Mouse (Mus musculus): ENCODE results near the gene Tcte2. TPM values are rescaled to one million over a fixed set of nuclear protein-coding genes. Genes with fewer than 3 reads are reported as not detected.

Gene Tcte2
- total and polyA plus RNA-seq, 3 experiments = 0.17 TPM; not detected in 2

DNA sequence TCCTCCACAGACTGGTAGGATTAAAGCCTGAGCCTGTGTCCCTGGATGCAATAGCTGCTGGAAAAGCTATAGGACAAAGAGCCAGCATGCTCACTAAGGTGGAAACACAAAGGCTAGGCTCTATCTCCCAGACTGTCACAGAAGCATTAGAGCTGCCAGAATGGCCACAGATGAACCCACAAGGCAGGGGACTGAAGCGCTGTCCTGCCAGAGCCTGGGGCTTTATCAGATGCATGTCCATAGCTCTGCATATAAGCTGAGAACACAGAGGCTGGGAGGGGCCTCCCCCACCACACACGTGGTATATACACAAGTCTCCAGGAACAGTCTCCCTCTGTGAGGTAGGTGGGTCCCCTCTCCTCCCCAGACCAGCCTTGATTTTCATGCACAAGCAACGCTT is 94.6 kb downstream of the Tcte2 start:
- Histone ChIP-seq H3K27me3 (replicated peaks) (no peaks in the 10 kb centered on the region), H3K36me3 (replicated peaks in 1 of 2; ENCODE audit: control insufficient read depth in 1 of 2, insufficient read depth in 1 of 2, low read length in 1 of 2) (no peaks in the 10 kb centered on the region), H3K4me1 (ENCODE audit: control insufficient read depth in 1 of 2, insufficient read depth in 2 of 2) (peaks cover 9 to 40% of the 10 kb centered on the region in 2 experiments; a peak in 3 of 4 replicates), H3K9ac (ENCODE audit: insufficient read depth, low read depth) (no peak overlapping the region), H3K27ac (ENCODE audit: insufficient read depth, low read depth) (no peak overlapping the region), H3K4me2 (ENCODE audit: insufficient read depth, low read depth, poor library complexity, severe bottlenecking) (no peak overlapping the region), H3K4me3 (replicated peaks in 1 of 3; ENCODE audit: low read depth in 2 of 3, low read length in 2 of 3, poor library complexity in 1 of 3) (no peak overlapping the region), H3K9me3 (replicated peaks; ENCODE audit: low read length) (no peaks in the 10 kb centered on the region), H3K79me2 (replicated peaks; ENCODE audit: control insufficient read depth, extremely low read depth, insufficient read depth, poor library complexity, severe bottlenecking) (no peaks in the 10 kb centered on the region)
- TF ChIP-seq SMC3 (IDR thresholded peaks at IDR 0.05; ENCODE audit: low read depth, low read length) (no peak), CHD1 (IDR thresholded peaks at IDR 0.05; ENCODE audit: low read depth, low read length) (no peak), JUN (IDR thresholded peaks at IDR 0.05; ENCODE audit: insufficient read depth, low read depth, low read length) (no peak), PAX5 (IDR thresholded peaks at IDR 0.05; ENCODE audit: low read length) (no peak), RCOR1 (conservative IDR thresholded peaks at IDR 0.05; ENCODE audit: low read depth, low read length) (no peak), HCFC1 (IDR thresholded peaks at IDR 0.05; ENCODE audit: low read depth, low read length) (no peak), KAT2A (IDR thresholded peaks at IDR 0.05; ENCODE audit: insufficient replicate concordance, low read length) (no peak), SIN3A (IDR thresholded peaks at IDR 0.05; ENCODE audit: low read length) (no peak), MEF2A (IDR thresholded peaks at IDR 0.05; ENCODE audit: borderline replicate concordance, low read depth, low read length) (no peak), CTCF (conservative IDR thresholded peaks at IDR 0.05 in 1 of 2, IDR thresholded peaks at IDR 0.05 in 1 of 2; ENCODE audit: low read depth in 2 of 2, low read length in 2 of 2) (no peak), BHLHE40 (IDR thresholded peaks at IDR 0.05; ENCODE audit: low read depth, low read length) (no peak), TCF12 (IDR thresholded peaks at IDR 0.05; ENCODE audit: low read depth, low read length) (no peak), EP300 (IDR thresholded peaks at IDR 0.05; ENCODE audit: low read length) (no peak)
- dilution Hi-C loops (cut with MboI; ENCODE audit: extremely low pct_ligation_motif_present, extremely low pct_unique_long_range_greater_than_20kb, low sequenced_read_pairs) (no loop called here), in situ Hi-C loops (cut with MboI; ENCODE audit: low pct_ligation_motif_present, low pct_unique_long_range_greater_than_20kb, low sequenced_read_pairs) (no loop called here)
- no peak for DNase-seq (ENCODE audit: extremely low read depth)

DNA sequence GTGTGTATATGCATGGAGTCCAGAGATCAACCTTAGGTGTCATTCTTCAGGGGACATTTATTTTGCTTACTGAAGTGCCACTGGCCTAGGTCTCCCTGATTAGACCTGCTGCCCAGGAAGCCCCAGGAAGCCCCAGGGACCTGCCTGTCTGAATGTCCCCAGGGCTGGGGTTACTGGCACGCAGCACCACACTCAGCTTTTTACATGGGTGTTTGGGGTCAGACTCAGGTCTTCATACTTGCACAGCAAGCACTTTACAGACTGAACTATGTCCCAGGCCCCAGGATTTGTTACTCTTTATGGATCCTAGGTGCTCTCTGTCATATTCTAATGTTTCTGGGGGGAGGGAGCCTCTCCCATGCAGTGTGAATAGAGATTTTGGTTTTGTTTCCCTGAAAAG is 95.9 kb downstream of the Tcte2 start:
- no peaks in the 10 kb centered on the region for H3K27me3 ChIP-seq (replicated peaks)
- no peak for DNase-seq (ENCODE audit: extremely low read depth)
- H3K4me3 ChIP-seq (replicated peaks in 1 of 3; ENCODE audit: low read depth in 2 of 3, low read length in 2 of 3, poor library complexity in 1 of 3) = no peak overlapping the region
- H3K4me1 ChIP-seq (ENCODE audit: control insufficient read depth in 1 of 2, insufficient read depth in 2 of 2) = peaks cover 9 to 42% of the 10 kb centered on the region in 2 experiments; a peak in 3 of 4 replicates
- H3K4me2 ChIP-seq (ENCODE audit: insufficient read depth, low read depth, poor library complexity, severe bottlenecking) = no peak overlapping the region
- no peaks in the 10 kb centered on the region for H3K9me3 ChIP-seq (replicated peaks; ENCODE audit: low read length)
- H3K9ac ChIP-seq (ENCODE audit: insufficient read depth, low read depth) = no peak overlapping the region
- in situ Hi-C loops (cut with MboI; ENCODE audit: low pct_ligation_motif_present, low pct_unique_long_range_greater_than_20kb, low sequenced_read_pairs) (no loop called here), dilution Hi-C loops (cut with MboI; ENCODE audit: extremely low pct_ligation_motif_present, extremely low pct_unique_long_range_greater_than_20kb, low sequenced_read_pairs) (no loop called here)
- no peaks in the 10 kb centered on the region for H3K36me3 ChIP-seq (replicated peaks in 1 of 2; ENCODE audit: control insufficient read depth in 1 of 2, insufficient read depth in 1 of 2, low read length in 1 of 2)
- no peaks in the 10 kb centered on the region for H3K79me2 ChIP-seq (replicated peaks; ENCODE audit: control insufficient read depth, extremely low read depth, insufficient read depth, poor library complexity, severe bottlenecking)
- TF ChIP-seq ZKSCAN1 (IDR thresholded peaks at IDR 0.05; ENCODE audit: borderline replicate concordance, low read depth, low read length) (no peak), EP300 (IDR thresholded peaks at IDR 0.05; ENCODE audit: low read length) (no peak), SIN3A (IDR thresholded peaks at IDR 0.05; ENCODE audit: low read length) (no peak), RCOR1 (conservative IDR thresholded peaks at IDR 0.05; ENCODE audit: low read depth, low read length) (no peak), ZNF384 (IDR thresholded peaks at IDR 0.05; ENCODE audit: low read depth, low read length) (no peak), IRF4 (IDR thresholded peaks at IDR 0.05; ENCODE audit: low read depth, low read length) (no peak), USF2 (conservative IDR thresholded peaks at IDR 0.05; ENCODE audit: low read depth, low read length) (no peak), KAT2A (IDR thresholded peaks at IDR 0.05; ENCODE audit: insufficient replicate concordance, low read length) (no peak), POLR2AphosphoS2 (IDR thresholded peaks at IDR 0.05; ENCODE audit: low read depth, low read length) (no peak), ZMIZ1 (IDR thresholded peaks at IDR 0.05; ENCODE audit: low read depth, low read length) (no peak), MYC (IDR thresholded peaks at IDR 0.05; ENCODE audit: low read depth, low read length) (no peak), JUN (IDR thresholded peaks at IDR 0.05; ENCODE audit: insufficient read depth, low read depth, low read length) (no peak), NELFE (IDR thresholded peaks at IDR 0.05; ENCODE audit: low read depth, low read length) (no peak), PAX5 (IDR thresholded peaks at IDR 0.05; ENCODE audit: low read length) (no peak), CTCF (conservative IDR thresholded peaks at IDR 0.05 in 1 of 2, IDR thresholded peaks at IDR 0.05 in 1 of 2; ENCODE audit: low read depth in 2 of 2, low read length in 2 of 2) (no peak), MEF2A (IDR thresholded peaks at IDR 0.05; ENCODE audit: borderline replicate concordance, low read depth, low read length) (no peak), CHD2 (IDR thresholded peaks at IDR 0.05; ENCODE audit: low read length) (no peak)
- no peak overlapping the region for H3K27ac ChIP-seq (ENCODE audit: insufficient read depth, low read depth)

All from CH12.LX (cell line).